Mouse (Mus musculus) G1E-ER4 (cell line): ENCODE measurements around the gene Anapc13. TPM values are rescaled to one million over a fixed set of nuclear protein-coding genes. Genes with fewer than 3 reads are reported as not detected.

Source experiments
- GATA1 ChIP-seq: IDR thresholded peaks from one replicate; pipeline ENCODE4 v1.8.0; 2012; ENCODE audit warnings: low read length, inconsistent platforms
- polyA plus RNA-seq: library from polyadenylated mRNA; stranded (reverse); fragments of >175 nt; gene quantifications from 2 replicates; pipeline ENCODE4 v1.2.3, GENCODE M21; 2012

The Anapc13 gene
- polyA plus RNA-seq, 1 experiment, result 48.4 TPM

GRCm38 (mm10) chr9:102623581-102623980 is 2.5 kb upstream of the Anapc13 start:
- TF ChIP-seq GATA1, result no peak

- no peak for TF ChIP-seq GATA1
These were observed 604 bp upstream of the Anapc13 start for GRCm38 (mm10) chr9:102625401-102625982.

GRCm38 (mm10) chr9:102626839-102627225 is 736 bp downstream of the Anapc13 start:
- TF ChIP-seq GATA1, result no peak

GRCm38 (mm10) chr9:102627442-102627841 is 1.3 kb downstream of the Anapc13 start:
- TF ChIP-seq GATA1, result no peak

- TF ChIP-seq GATA1, result no peak
These were observed 3.0 kb downstream of the Anapc13 start for GRCm38 (mm10) chr9:102629052-102629451.

- TF ChIP-seq GATA1, result no peak
These were observed 5.6 kb downstream of the Anapc13 start for GRCm38 (mm10) chr9:102631589-102632147.

- no peak for TF ChIP-seq GATA1
These were observed 6.1 kb downstream of the Anapc13 start for GRCm38 (mm10) chr9:102632173-102632572.

- TF ChIP-seq GATA1, result no peak
These were observed 6.9 kb downstream of the Anapc13 start for GRCm38 (mm10) chr9:102632923-102633537.

GRCm38 (mm10) chr9:102634453-102634852 is 8.4 kb downstream of the Anapc13 start:
- TF ChIP-seq GATA1, result no peak

- no peak for TF ChIP-seq GATA1
These were observed 10.5 kb downstream of the Anapc13 start for GRCm38 (mm10) chr9:102636553-102636952.

GRCm38 (mm10) chr9:102637115-102637514 is 11.0 kb downstream of the Anapc13 start:
- no peak for TF ChIP-seq GATA1

- no peak for TF ChIP-seq GATA1
These were observed 12.9 kb downstream of the Anapc13 start for GRCm38 (mm10) chr9:102638963-102639362.

GRCm38 (mm10) chr9:102639510-102639909 is 13.4 kb downstream of the Anapc13 start:
- no peak for TF ChIP-seq GATA1

GRCm38 (mm10) chr9:102641531-102641930 is 15.4 kb downstream of the Anapc13 start:
- TF ChIP-seq GATA1, result no peak

- no peak for TF ChIP-seq GATA1
These were observed 17.0 kb downstream of the Anapc13 start for GRCm38 (mm10) chr9:102643071-102643485.

- no peak for TF ChIP-seq GATA1
These were observed 17.5 kb downstream of the Anapc13 start for GRCm38 (mm10) chr9:102643486-102644101.

- no peak for TF ChIP-seq GATA1
These were observed 19.1 kb downstream of the Anapc13 start for GRCm38 (mm10) chr9:102645119-102645695.
